In genomic region chr7:139272639-139273396, GRCm38 (mm10) we compare ENCODE assay signal across 8 mouse cellular contexts. TPM values are rescaled to one million over a fixed set of nuclear protein-coding genes. Genes with fewer than 3 reads are reported as not detected.
DNase-seq lines count a peak whose midpoint lies in the region; ATAC-seq lines count a peak whose summit lies in the region.

No protein-coding gene starts in this region.

- intact Hi-C loops in left cerebral cortex, postnatal 14 days (cut with DNase I), result no loop called here

- peak; percentile 52 to 55 for DNase-seq in heart, adult 18-20 months
- no peak for DNase-seq in heart, adult 8-10 months (ENCODE audit: low spot score)
- DNase-seq in right cerebral cortex, postnatal 10 days (ENCODE audit: low spot score in 2 of 2), result peak; percentile 72 to 86
- DNase-seq in right cerebral cortex, postnatal 4 days, result no peak
- DNase-seq in left cerebral cortex, postnatal 14 days (ENCODE audit: low spot score in 2 of 2), result peak; percentile 74 to 89
- no peak for DNase-seq in urinary bladder, postnatal 10 days (ENCODE audit: low spot score)
- no peak for DNase-seq in cerebellum, adult 18-20 months

- peak; percentile 60 for ATAC-seq in megakaryocyte-erythroid progenitor cell, adult 5-6 weeks (replicated peaks; ENCODE audit: low FRiP score, low TSS enrichment, poor library complexity, severe bottlenecking)

RNA-seq across cellular contexts. Expression of gene Pwwp2b, which starts 24.5 kb away (rescaled TPM):
- 10 to 100 TPM in 1 of 2 experiments, 1 to 10 TPM in 1; 8.8 to 11.3 TPM for total RNA-seq in heart, adult 18-20 months (2021)
- total RNA-seq in heart, adult 8-10 months (2022), result 10 to 100 TPM in 2 of 4 experiments, 1 to 10 TPM in 2; 8.1 to 12.5 (median 10.0) TPM
- total RNA-seq in left cerebral cortex, postnatal 14 days (2021), result 10 to 100 TPM; 10.4 to 10.9 TPM
- 1.4 and 2.4 TPM in 2 replicates for total RNA-seq in megakaryocyte-erythroid progenitor cell, adult 5-6 weeks (2014; fragmentation: Nextera tagmentation)
- total RNA-seq in megakaryocyte-erythroid progenitor cell, adult 5-6 weeks (2017), result 1.1 and 2.1 TPM in 2 replicates

RNA-seq across cellular contexts. Expression of gene Stk32c, which starts 59.7 kb away (rescaled TPM):
- under 1 TPM; 0.51 to 0.92 TPM for total RNA-seq in heart, adult 18-20 months (2021)
- total RNA-seq in heart, adult 8-10 months (2022), result under 1 TPM; 0.41 to 0.92 (median 0.43) TPM
- total RNA-seq in left cerebral cortex, postnatal 14 days (2021), result 100 to 1,000 TPM; 129 to 146 TPM
- total RNA-seq in megakaryocyte-erythroid progenitor cell, adult 5-6 weeks (2014; fragmentation: Nextera tagmentation), result not detected in 2 replicates
- total RNA-seq in megakaryocyte-erythroid progenitor cell, adult 5-6 weeks (2017), result 0.88 TPM in 1 of 2 replicates, not detected in the other

Comparison
In these comparisons a context has a peak if more than half of its experiments do, and no peak if none do; other contexts are left out.
1. DNase-seq: peak in heart, adult 18-20 months (2 of 2), right cerebral cortex, postnatal 10 days (2 of 2) and left cerebral cortex, postnatal 14 days (2 of 2); none in heart, adult 8-10 months (single experiment), right cerebral cortex, postnatal 4 days (single experiment), urinary bladder, postnatal 10 days (single experiment) and cerebellum, adult 18-20 months (0 of 2).
2. RNA of gene Stk32c, which starts 59.7 kb away (total RNA-seq): 129 to 146 TPM in left cerebral cortex, postnatal 14 days; 0.51 to 0.92 TPM in heart, adult 18-20 months, 0.41 to 0.92 TPM in heart, adult 8-10 months and 0.88 TPM in megakaryocyte-erythroid progenitor cell, adult 5-6 weeks; every median in the first group is over 10 times any median in the second.